Mouse (Mus musculus) right cerebral cortex, postnatal 14 days (tissue): ENCODE results near the gene Mettl24.

Source experiments
- DNase-seq: peaks from one replicate; pipeline ENCODE4 v3.0.0; 2022

Mettl24 gene

DNA sequence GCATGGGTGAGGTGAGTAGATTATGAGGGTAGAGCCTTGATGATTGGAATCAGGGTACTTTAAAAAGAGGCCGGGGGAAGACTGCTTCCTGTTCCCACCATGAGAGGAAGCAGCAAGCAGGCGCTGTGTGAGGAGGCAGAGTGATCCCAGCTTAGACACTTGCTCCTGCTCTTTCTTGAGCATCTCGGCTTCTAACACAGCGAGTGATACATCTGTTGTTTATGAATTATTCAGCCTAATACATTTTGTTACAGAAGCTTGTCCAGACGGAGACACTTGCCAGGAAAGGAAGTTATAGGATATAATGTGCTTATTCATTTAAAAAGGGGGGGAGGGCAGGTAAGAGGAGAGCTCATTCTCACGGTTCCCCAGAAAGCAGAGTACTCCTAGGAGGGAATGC is 142.9 kb downstream of the Mettl24 start:
- DNase-seq, result no peak

DNA sequence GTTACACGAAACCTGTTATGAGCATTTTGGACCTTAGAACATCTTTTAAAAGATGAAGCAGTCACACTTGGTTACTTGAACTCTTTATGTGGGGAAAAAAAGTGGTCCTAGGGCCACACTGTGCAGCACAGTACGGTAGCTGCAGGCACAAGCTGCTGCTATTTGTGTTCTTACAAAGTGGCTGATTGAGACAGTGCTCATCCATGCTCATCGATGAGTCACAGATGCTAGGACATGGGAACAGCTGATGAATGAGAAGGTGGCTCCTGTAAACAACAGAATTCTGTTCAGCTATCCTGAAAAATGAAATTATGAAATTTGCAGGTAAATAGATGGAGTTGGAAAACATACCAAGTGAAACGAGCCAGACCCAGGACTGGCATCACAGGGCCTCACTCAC is 144.6 kb downstream of the Mettl24 start:
- DNase-seq, result no peak

DNA sequence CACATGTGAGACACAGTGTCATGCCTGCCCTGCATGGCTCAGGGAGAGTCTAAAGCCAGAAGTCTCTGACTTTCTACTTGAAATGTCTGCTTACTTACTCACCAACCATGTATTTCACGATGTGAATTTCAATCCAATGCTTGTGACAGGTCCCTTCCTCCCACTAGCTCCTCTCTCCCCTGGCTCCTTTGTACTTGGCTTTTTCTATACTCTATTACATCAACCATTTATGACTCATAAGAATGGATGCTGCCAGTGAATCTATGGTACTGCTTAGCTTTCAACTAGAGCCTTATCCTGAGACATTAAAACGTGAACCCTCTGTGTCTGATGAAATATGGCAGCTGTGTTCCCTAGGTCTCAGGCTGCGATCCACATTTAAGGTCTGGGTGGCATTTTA is 147.2 kb downstream of the Mettl24 start:
- no peak for DNase-seq

DNA sequence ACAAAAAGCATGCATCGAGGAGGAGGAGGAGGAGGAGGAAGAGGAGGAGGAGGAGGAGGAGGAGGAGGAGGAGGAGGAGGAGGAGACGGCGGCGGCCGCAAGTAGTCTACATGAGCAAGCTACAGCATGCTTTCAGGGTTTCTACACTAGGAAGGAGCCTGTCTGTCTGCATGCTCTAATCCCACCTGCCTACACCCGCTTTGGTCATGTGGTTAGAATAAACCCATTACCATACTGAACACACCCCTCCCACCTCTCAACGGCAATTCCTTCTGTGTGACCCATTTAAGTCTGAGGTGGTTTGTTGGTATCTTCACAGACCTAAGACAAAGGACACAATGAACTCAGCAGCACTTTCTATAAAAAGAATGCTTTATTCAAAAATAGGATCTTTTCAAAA is 148.2 kb downstream of the Mettl24 start:
- no peak for DNase-seq

- no peak for DNase-seq
Observed at GRCm38 (mm10) chr10:40840086-40840485, 157.0 kb downstream of the Mettl24 start.

DNA sequence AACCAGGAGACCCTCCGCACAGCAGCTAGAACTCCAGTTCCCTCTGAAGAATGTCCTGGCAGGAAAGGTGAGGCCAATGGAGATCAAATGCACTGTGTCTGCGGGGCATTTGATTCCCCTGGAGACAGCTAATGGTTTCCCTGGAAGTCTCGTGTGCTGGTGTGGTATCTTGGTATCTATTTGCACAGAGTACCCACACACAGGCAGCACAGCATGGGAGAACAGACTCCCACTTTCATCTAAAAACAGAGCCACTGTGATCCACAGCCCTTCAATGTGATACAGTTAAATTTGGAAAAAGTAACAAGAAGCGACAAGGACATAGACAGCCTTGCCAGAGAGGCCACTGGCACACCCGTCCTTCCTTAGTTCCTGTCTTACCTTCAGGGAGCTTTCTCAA is 160.8 kb downstream of the Mettl24 start:
- no peak for DNase-seq

DNA sequence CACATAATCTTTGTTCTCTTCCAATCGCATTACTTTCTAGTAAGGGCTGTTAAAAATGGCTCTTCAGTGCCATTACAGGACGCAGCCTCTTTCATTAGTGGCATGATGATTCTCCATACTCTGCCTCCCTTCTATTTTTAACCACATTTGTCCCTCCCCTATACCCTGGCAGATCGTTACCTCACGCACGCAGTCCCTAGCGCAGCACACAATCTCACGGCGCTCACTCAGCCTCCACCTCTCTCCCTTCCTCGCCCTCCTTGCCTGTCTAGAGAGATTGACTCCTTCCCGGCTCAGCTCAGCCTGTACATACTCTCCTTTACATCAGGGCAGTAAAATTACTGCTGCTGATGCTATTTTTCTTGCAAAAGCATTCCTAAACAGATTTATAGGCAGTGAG is 161.5 kb downstream of the Mettl24 start:
- no peak for DNase-seq

DNA sequence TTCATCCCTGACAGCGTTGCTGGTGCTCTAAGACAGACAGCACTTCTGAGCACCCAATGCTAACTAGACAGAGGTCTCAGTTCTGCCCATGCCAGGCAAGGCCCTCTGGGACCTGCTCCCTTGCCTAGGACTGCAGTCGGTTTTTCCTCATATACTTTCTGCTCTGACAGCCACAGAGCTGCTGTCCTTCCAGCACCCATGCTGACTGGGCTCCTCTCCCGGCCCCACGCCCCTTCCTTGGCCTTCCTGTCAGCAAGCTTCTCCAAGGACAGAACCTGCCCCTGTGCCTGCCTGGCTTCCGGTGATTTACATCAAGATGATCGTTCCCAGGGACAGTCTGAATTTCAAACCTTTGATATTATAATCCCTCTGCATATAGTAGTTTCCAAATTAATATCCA is 162.5 kb downstream of the Mettl24 start:
- no peak for DNase-seq

DNA sequence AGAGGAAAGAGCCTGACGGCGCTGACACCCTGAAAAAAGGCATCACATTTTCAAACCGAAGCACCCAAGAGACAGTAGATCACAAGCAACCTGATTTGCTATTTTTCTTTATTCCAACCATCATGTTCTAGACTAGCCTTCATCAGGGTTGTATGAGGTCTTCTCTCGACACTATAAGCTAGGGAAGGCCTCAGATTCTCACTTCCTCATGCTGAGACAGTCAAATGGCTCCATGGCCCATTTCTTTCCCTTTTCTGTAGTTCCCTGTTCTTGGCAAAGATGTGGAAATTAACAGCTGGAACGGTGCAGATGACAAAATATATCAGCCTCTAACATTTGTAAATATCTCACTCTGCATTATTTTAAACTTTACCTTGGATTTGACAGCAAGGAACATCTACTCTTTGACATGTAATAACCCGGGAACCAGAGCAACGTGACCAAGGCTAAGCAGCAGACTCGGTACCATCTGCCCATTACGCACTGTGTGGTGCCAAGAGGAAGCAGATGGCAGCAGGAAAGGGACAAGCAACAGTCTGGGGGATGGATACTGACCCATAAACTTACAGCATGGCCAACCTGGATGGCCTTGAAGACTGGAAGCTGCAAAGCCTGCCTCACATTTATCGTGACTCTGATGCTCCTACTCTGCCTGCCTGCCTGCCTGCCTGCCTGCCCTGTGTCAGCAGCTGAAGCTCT is 164.2 kb downstream of the Mettl24 start:
- DNase-seq, result no peak

- no peak for DNase-seq
Observed at GRCm38 (mm10) chr10:40850644-40851043, 167.6 kb downstream of the Mettl24 start.

- DNase-seq, result no peak
Observed at GRCm38 (mm10) chr10:40851138-40851537, 168.1 kb downstream of the Mettl24 start.

GRCm38 (mm10) chr10:40855616-40856015 is 172.5 kb downstream of the Mettl24 start:
- no peak for DNase-seq

GRCm38 (mm10) chr10:40856703-40857102 is 173.6 kb downstream of the Mettl24 start:
- DNase-seq, result no peak

DNA sequence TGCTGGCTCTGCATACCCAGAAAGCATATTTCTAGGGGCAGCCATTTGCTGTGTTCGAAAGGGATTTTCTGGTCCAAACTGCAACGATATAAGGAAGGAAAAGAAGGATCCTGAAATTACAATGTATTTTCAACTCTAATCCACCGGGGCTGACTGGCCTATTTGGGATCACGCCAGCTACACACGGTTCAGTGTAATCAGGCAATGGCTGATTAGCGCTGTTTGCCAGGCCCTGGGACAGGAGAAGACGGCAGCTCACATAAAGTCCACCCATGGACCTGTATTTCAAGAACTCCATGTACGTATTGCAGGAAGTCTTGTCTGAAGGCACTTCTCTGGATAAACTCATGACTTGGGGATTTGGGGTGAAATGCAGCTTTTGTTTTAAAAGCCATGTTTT is 174.5 kb downstream of the Mettl24 start:
- no peak for DNase-seq
